In genomic region chr17:24036954-24037353, GRCm38 (mm10) we compare ENCODE assay signal across 18 mouse cellular contexts. TPM values are rescaled to one million over a fixed set of nuclear protein-coding genes. Genes with fewer than 3 reads are reported as not detected.
DNase-seq lines count a peak whose midpoint lies in the region; ATAC-seq and TF ChIP-seq lines count a peak whose summit lies in the region.
"Had no signal": no experiment of that assay in that cellular context is flagged by ENCODE, and none has a peak within 500 bp of the region (broad histone marks: within the 10 kb centered on the region; RNA-seq: fewer than 3 reads in every experiment).

No protein-coding gene starts in this region.

- H3K36me3 ChIP-seq in ES-Bruce4 (ENCODE audit: control insufficient read depth, insufficient read depth, low read length, poor library complexity, severe bottlenecking): no peaks in the 10 kb centered on the region
- H3K36me3 ChIP-seq in liver, embryonic 14.5 days (replicated peaks; ENCODE audit: control insufficient read depth, insufficient read depth, low read depth): no peaks in the 10 kb centered on the region
- H3K36me3 ChIP-seq: embryonic facial prominence, embryonic 12.5 days; hindbrain, embryonic 13.5 days; liver, embryonic 13.5 days had no signal

- peaks cover 2% of the 10 kb centered on the region for H3K4me1 ChIP-seq in ES-Bruce4 (ENCODE audit: control insufficient read depth, insufficient read depth, low read length)
- no peaks in the 10 kb centered on the region for H3K4me1 ChIP-seq in bone marrow, adult 2 months (ENCODE audit: control insufficient read depth, insufficient read depth, low read length)
- no peaks in the 10 kb centered on the region for H3K4me1 ChIP-seq in liver, embryonic 14.5 days (replicated peaks; ENCODE audit: control insufficient read depth in 2 of 2, insufficient read depth in 2 of 2, low read length in 1 of 2)
- H3K4me1 ChIP-seq: embryonic facial prominence, embryonic 12.5 days; forebrain, embryonic 13.5 days; hindbrain, embryonic 13.5 days; liver, embryonic 13.5 days had no signal

- no peaks in the 10 kb centered on the region for H3K27me3 ChIP-seq in ES-Bruce4 (ENCODE audit: control insufficient read depth, insufficient read depth, low read length, poor library complexity, severe bottlenecking)
- H3K27me3 ChIP-seq in liver, embryonic 14.5 days (ENCODE audit: control insufficient read depth, insufficient read depth, low read length): no peaks in the 10 kb centered on the region
- H3K27me3 ChIP-seq: embryonic facial prominence, embryonic 12.5 days; forebrain, embryonic 13.5 days; hindbrain, embryonic 13.5 days; liver, embryonic 13.5 days had no signal

- H3K9me3 ChIP-seq in ES-Bruce4 (replicated peaks; ENCODE audit: control insufficient read depth, insufficient read depth, low read length, poor library complexity, severe bottlenecking): no peaks in the 10 kb centered on the region
- no peaks in the 10 kb centered on the region for H3K9me3 ChIP-seq in liver, embryonic 14.5 days (ENCODE audit: control insufficient read depth, low read length)
- H3K9me3 ChIP-seq: embryonic facial prominence, embryonic 12.5 days; forebrain, embryonic 13.5 days; hindbrain, embryonic 13.5 days; liver, embryonic 13.5 days had no signal

- H3K9ac ChIP-seq in ES-Bruce4 (ENCODE audit: low read depth, poor library complexity, severe bottlenecking): no peak overlapping the region
- H3K9ac ChIP-seq in liver, embryonic 14.5 days (replicated peaks): no peak overlapping the region
- H3K9ac ChIP-seq: embryonic facial prominence, embryonic 12.5 days; forebrain, embryonic 13.5 days; hindbrain, embryonic 13.5 days; liver, embryonic 13.5 days had no signal

- H3K4me2 ChIP-seq in liver, embryonic 14.5 days (ENCODE audit: low read depth): no peak overlapping the region
- H3K4me2 ChIP-seq: embryonic facial prominence, embryonic 12.5 days; forebrain, embryonic 13.5 days; hindbrain, embryonic 13.5 days; liver, embryonic 13.5 days had no signal

- peak; percentile 55 for TF ChIP-seq CTCF in layer of hippocampus, adult 2 months (conservative IDR thresholded peaks at IDR 0.05)
- peak; percentile 20 for TF ChIP-seq CTCF in ES-Bruce4 (IDR thresholded peaks at IDR 0.05; ENCODE audit: low read depth, low read length)
- TF ChIP-seq CTCF in bone marrow, adult 2 months (IDR thresholded peaks at IDR 0.05; ENCODE audit: control insufficient read depth, insufficient read depth, low read length): no peak
- peak; percentile 35; the same call in 1 of the 2 replicates for TF ChIP-seq CTCF in liver, embryonic 14.5 days (IDR thresholded peaks at IDR 0.05; ENCODE audit: low read depth)

- no peak overlapping the region for H3K27ac ChIP-seq in layer of hippocampus, adult 2 months
- no peak overlapping the region for H3K27ac ChIP-seq in ES-Bruce4 (ENCODE audit: insufficient read depth, low read length)
- no peak overlapping the region for H3K27ac ChIP-seq in bone marrow, adult 2 months (ENCODE audit: control insufficient read depth, insufficient read depth, low read depth, low read length, poor library complexity)
- no peak overlapping the region for H3K27ac ChIP-seq in liver, embryonic 14.5 days
- H3K27ac ChIP-seq: embryonic facial prominence, embryonic 12.5 days; forebrain, embryonic 13.5 days; hindbrain, embryonic 13.5 days; liver, embryonic 13.5 days had no signal

- no peak for DNase-seq in layer of hippocampus, adult 2 months (ENCODE audit: low spot score in 2 of 2)
- DNase-seq in layer of hippocampus, adult 18-20 months (ENCODE audit: low spot score in 2 of 2): no peak
- DNase-seq in liver, embryonic 14.5 days (ENCODE audit: low read depth in 3 of 3, low spot score in 3 of 3): no peak
- no peak for DNase-seq in natural killer cell, adult 2 months (ENCODE audit: low spot score in 2 of 2)
- DNase-seq in cerebellum, adult 9-11 months: no peak
- no peak for DNase-seq in right cerebral cortex, postnatal 4 days
- DNase-seq: cerebellum, postnatal 14 days; kidney, postnatal 25 days; liver, embryonic 13.5 days had no signal

- ATAC-seq in liver, embryonic 14.5 days (ENCODE audit: insufficient read depth): no peak
- ATAC-seq: CD4-positive, CD25-positive, alpha-beta regulatory T cell, adult 4 months; forebrain, embryonic 13.5 days had no signal

- H3K4me3 ChIP-seq in layer of hippocampus, adult 2 months: no peak overlapping the region
- no peak overlapping the region for H3K4me3 ChIP-seq in ES-Bruce4 (ENCODE audit: low read depth, low read length)
- peak overlapping the region; percentile 0 for H3K4me3 ChIP-seq in bone marrow, adult 2 months (replicated peaks; ENCODE audit: control insufficient read depth, low read depth, low read length)
- no peak overlapping the region for H3K4me3 ChIP-seq in liver, embryonic 14.5 days (ENCODE audit: insufficient read depth in 1 of 2, low read depth in 2 of 2, low read length in 2 of 2)
- H3K4me3 ChIP-seq: embryonic facial prominence, embryonic 12.5 days; forebrain, embryonic 13.5 days; hindbrain, embryonic 13.5 days; liver, embryonic 13.5 days had no signal

- 50% methylated on average over 6 of the region's 6 CpGs for WGBS in bone marrow, adult 2 months
- WGBS in liver, embryonic 14.5 days (ENCODE audit: insufficient replicate concordance): 34% methylated on average over 6 of the region's 6 CpGs

- no peak for TF ChIP-seq POLR2A in ES-Bruce4 (IDR thresholded peaks at IDR 0.05; ENCODE audit: insufficient read depth, low read length)
- TF ChIP-seq POLR2A in bone marrow, adult 2 months (IDR thresholded peaks at IDR 0.05; ENCODE audit: borderline replicate concordance, control insufficient read depth, low read depth, low read length): no peak

- TF ChIP-seq EP300 in ES-Bruce4 (IDR thresholded peaks at IDR 0.05; ENCODE audit: insufficient read depth, low read depth, low read length): no peak
- no peak for TF ChIP-seq EP300 in liver, embryonic 14.5 days (IDR thresholded peaks at IDR 0.05; ENCODE audit: low read depth)

RNA-seq across cellular contexts. Expression of gene Prss27, which starts 1.0 kb away (rescaled TPM):
- total RNA-seq in layer of hippocampus, adult 2 months (2021): not detected
- total RNA-seq in layer of hippocampus, adult 18-20 months (2021): not detected
- polyA plus RNA-seq in ES-Bruce4 (2011; ENCODE audit: insufficient read depth, insufficient read length, low read depth, missing spikeins): not detected in 2 replicates
- not detected in 2 replicates for polyA plus RNA-seq in bone marrow, adult 2 months (2011; ENCODE audit: insufficient read depth, insufficient read length, low replicate concordance, missing spikeins)
- not detected in 2 replicates for polyA plus RNA-seq in liver, embryonic 14.5 days (2012; rRNA removed)
- polyA plus RNA-seq in liver, embryonic 14.5 days (2014; fragmentation: Nextera tagmentation; extraction: Ambion mirVana): not detected in 2 replicates
- total RNA-seq: gastrocnemius, adult 8-10 months had no signal
- polyA plus RNA-seq: CD4-positive, CD25-positive, alpha-beta regulatory T cell, adult 4 months; heart, embryonic 14.5 days; liver, embryonic 13.5 days; testis, adult 2 months had no signal

RNA-seq across cellular contexts. Expression of gene Kctd5, which starts 36.3 kb away (rescaled TPM):
- total RNA-seq in layer of hippocampus, adult 2 months (2021): 10 to 100 TPM; 26.6 to 28.8 TPM
- 10 to 100 TPM; 23.2 to 25.0 TPM for total RNA-seq in layer of hippocampus, adult 18-20 months (2021)
- 66.4 and 68.4 TPM in 2 replicates for polyA plus RNA-seq in ES-Bruce4 (2011; ENCODE audit: insufficient read depth, insufficient read length, low read depth, missing spikeins)
- polyA plus RNA-seq in bone marrow, adult 2 months (2011; ENCODE audit: insufficient read depth, insufficient read length, low replicate concordance, missing spikeins): 11.4 and 13.6 TPM in 2 replicates
- 9.3 and 10.0 TPM in 2 replicates for polyA plus RNA-seq in liver, embryonic 14.5 days (2012; rRNA removed)
- polyA plus RNA-seq in liver, embryonic 14.5 days (2014; fragmentation: Nextera tagmentation; extraction: Ambion mirVana): 10.9 and 11.3 TPM in 2 replicates

RNA-seq across cellular contexts. Expression of gene Prss22, which starts 39.1 kb away (rescaled TPM):
- total RNA-seq in layer of hippocampus, adult 2 months (2021): not detected
- not detected for total RNA-seq in layer of hippocampus, adult 18-20 months (2021)
- polyA plus RNA-seq in ES-Bruce4 (2011; ENCODE audit: insufficient read depth, insufficient read length, low read depth, missing spikeins): 0.45 TPM in 1 of 2 replicates, not detected in the other
- not detected in 2 replicates for polyA plus RNA-seq in bone marrow, adult 2 months (2011; ENCODE audit: insufficient read depth, insufficient read length, low replicate concordance, missing spikeins)
- not detected in 2 replicates for polyA plus RNA-seq in liver, embryonic 14.5 days (2012; rRNA removed)
- not detected in 2 replicates for polyA plus RNA-seq in liver, embryonic 14.5 days (2014; fragmentation: Nextera tagmentation; extraction: Ambion mirVana)
- total RNA-seq: gastrocnemius, adult 8-10 months had no signal
- polyA plus RNA-seq: CD4-positive, CD25-positive, alpha-beta regulatory T cell, adult 4 months; forebrain, embryonic 13.5 days; heart, embryonic 14.5 days; hindbrain, embryonic 13.5 days; liver, embryonic 13.5 days; testis, adult 2 months had no signal

RNA-seq across cellular contexts. Expression of gene Prss30, which starts 56.6 kb away (rescaled TPM):
- under 1 TPM in 1 of 2 experiments, not detected in 1; 0.32 TPM for total RNA-seq in layer of hippocampus, adult 2 months (2021)
- not detected for total RNA-seq in layer of hippocampus, adult 18-20 months (2021)
- not detected in 2 replicates for polyA plus RNA-seq in ES-Bruce4 (2011; ENCODE audit: insufficient read depth, insufficient read length, low read depth, missing spikeins)
- 6.8 TPM in 1 of 2 replicates, not detected in the other for polyA plus RNA-seq in bone marrow, adult 2 months (2011; ENCODE audit: insufficient read depth, insufficient read length, low replicate concordance, missing spikeins)
- 0.07 and 0.13 TPM in 2 replicates for polyA plus RNA-seq in liver, embryonic 14.5 days (2012; rRNA removed)
- 0.06 TPM in 1 of 2 replicates, not detected in the other for polyA plus RNA-seq in liver, embryonic 14.5 days (2014; fragmentation: Nextera tagmentation; extraction: Ambion mirVana)
- total RNA-seq: gastrocnemius, adult 8-10 months had no signal
- polyA plus RNA-seq: CD4-positive, CD25-positive, alpha-beta regulatory T cell, adult 4 months; embryonic facial prominence, embryonic 12.5 days; forebrain, embryonic 13.5 days; hindbrain, embryonic 13.5 days; liver, embryonic 13.5 days; testis, adult 2 months had no signal
